ENCODE assay signal across 13 mouse cellular contexts in genomic region chr2:118445696-118446674, GRCm38 (mm10). TPM values are rescaled to one million over a fixed set of nuclear protein-coding genes. Genes with fewer than 3 reads are reported as not detected.
A peak's percentile ranks its signal among the peaks of the same experiment; 100 is the strongest.
DNase-seq lines count a peak whose midpoint lies in the region; ATAC-seq lines count a peak whose summit lies in the region.
"Had no signal": no experiment of that assay in that cellular context is flagged by ENCODE, and none has a peak within 500 bp of the region (broad histone marks: within the 10 kb centered on the region; RNA-seq: fewer than 3 reads in every experiment).

No protein-coding gene starts in this region.

- H3K4me2 ChIP-seq in forebrain, embryonic 14.5 days (ENCODE audit: low read length): no peak overlapping the region
- no peak overlapping the region for H3K4me2 ChIP-seq in neural tube, embryonic 15.5 days
- H3K4me2 ChIP-seq in kidney, embryonic 14.5 days (replicated peaks; ENCODE audit: low read depth, low read length): no peak overlapping the region
- H3K4me2 ChIP-seq: limb, embryonic 13.5 days; midbrain, embryonic 12.5 days; stomach, embryonic 15.5 days had no signal

- peak overlapping the region; percentile 29; the same call in 1 of the 2 replicates for H3K27ac ChIP-seq in forebrain, embryonic 14.5 days (ENCODE audit: low read depth, low read length)
- peak overlapping the region; percentile 56 for H3K27ac ChIP-seq in neural tube, embryonic 15.5 days (replicated peaks)
- no peak overlapping the region for H3K27ac ChIP-seq in kidney, embryonic 14.5 days (ENCODE audit: low read depth, low read length)
- H3K27ac ChIP-seq: limb, embryonic 13.5 days; midbrain, embryonic 12.5 days; stomach, embryonic 15.5 days had no signal

- H3K27me3 ChIP-seq in forebrain, embryonic 14.5 days (replicated peaks; ENCODE audit: control insufficient read depth, insufficient read depth, low read length): no peaks in the 10 kb centered on the region
- no peaks in the 10 kb centered on the region for H3K27me3 ChIP-seq in neural tube, embryonic 15.5 days (replicated peaks)
- no peaks in the 10 kb centered on the region for H3K27me3 ChIP-seq in kidney, embryonic 14.5 days (ENCODE audit: control insufficient read depth, insufficient read depth, low read length)
- H3K27me3 ChIP-seq: limb, embryonic 13.5 days; midbrain, embryonic 12.5 days; stomach, embryonic 15.5 days had no signal

- peak; percentile 53 for DNase-seq in layer of hippocampus, adult 11-12 months (ENCODE audit: low spot score)
- DNase-seq in layer of hippocampus, postnatal 14 days (ENCODE audit: low spot score in 2 of 2): no peak
- DNase-seq in right cerebral cortex, adult 2 months (ENCODE audit: low spot score in 2 of 2): peak; percentile 37 to 53
- no peak for DNase-seq in right cerebral cortex, postnatal 25 days
- peak; percentile 88 for DNase-seq in forebrain, embryonic 14.5 days (ENCODE audit: low spot score)
- DNase-seq: cerebellum, postnatal 25 days; gastrocnemius, postnatal 14 days had no signal

- H3K36me3 ChIP-seq in forebrain, embryonic 14.5 days (ENCODE audit: control insufficient read depth, insufficient read depth, low read length): peaks cover 16% of the 10 kb centered on the region; the same call in 1 of the 2 replicates
- peaks cover 31% of the 10 kb centered on the region for H3K36me3 ChIP-seq in neural tube, embryonic 15.5 days
- H3K36me3 ChIP-seq in kidney, embryonic 14.5 days (ENCODE audit: control insufficient read depth, insufficient read depth, low read length): peaks cover 26% of the 10 kb centered on the region

- H3K4me1 ChIP-seq in forebrain, embryonic 14.5 days (ENCODE audit: control insufficient read depth, insufficient read depth, low read length): peaks cover 4% of the 10 kb centered on the region; the same call in 1 of the 2 replicates
- H3K4me1 ChIP-seq in neural tube, embryonic 15.5 days: peaks cover 14% of the 10 kb centered on the region
- H3K4me1 ChIP-seq in kidney, embryonic 14.5 days (ENCODE audit: control insufficient read depth, insufficient read depth, low read length): no peaks in the 10 kb centered on the region
- H3K4me1 ChIP-seq: stomach, embryonic 15.5 days had no signal

- WGBS in forebrain, embryonic 14.5 days: 10% methylated on average over 13 of the region's 13 CpGs
- 35% methylated on average over 13 of the region's 13 CpGs for WGBS in neural tube, embryonic 15.5 days
- 79% methylated on average over 13 of the region's 13 CpGs for WGBS in kidney, embryonic 14.5 days

- no peak overlapping the region for H3K9ac ChIP-seq in forebrain, embryonic 14.5 days (ENCODE audit: low read length)
- H3K9ac ChIP-seq in neural tube, embryonic 15.5 days (replicated peaks): no peak overlapping the region
- H3K9ac ChIP-seq in kidney, embryonic 14.5 days (ENCODE audit: low read depth, low read length): no peak overlapping the region
- H3K9ac ChIP-seq: limb, embryonic 13.5 days; midbrain, embryonic 12.5 days; stomach, embryonic 15.5 days had no signal

- no peaks in the 10 kb centered on the region for H3K9me3 ChIP-seq in forebrain, embryonic 14.5 days (replicated peaks; ENCODE audit: control insufficient read depth, low read length)
- H3K9me3 ChIP-seq in neural tube, embryonic 15.5 days (replicated peaks): no peaks in the 10 kb centered on the region
- no peaks in the 10 kb centered on the region for H3K9me3 ChIP-seq in kidney, embryonic 14.5 days (ENCODE audit: control insufficient read depth, low read length)
- H3K9me3 ChIP-seq: limb, embryonic 13.5 days; midbrain, embryonic 12.5 days; stomach, embryonic 15.5 days had no signal

- no peak overlapping the region for H3K4me3 ChIP-seq in forebrain, embryonic 14.5 days (ENCODE audit: low read depth, low read length)
- no peak overlapping the region for H3K4me3 ChIP-seq in neural tube, embryonic 15.5 days (replicated peaks)
- H3K4me3 ChIP-seq in kidney, embryonic 14.5 days (ENCODE audit: low read length): no peak overlapping the region
- H3K4me3 ChIP-seq: limb, embryonic 13.5 days; midbrain, embryonic 12.5 days; stomach, embryonic 15.5 days had no signal

- ATAC-seq in forebrain, embryonic 14.5 days: peak; percentile 92
- ATAC-seq in neural tube, embryonic 15.5 days (ENCODE audit: low FRiP score): peak; percentile 77
- no peak for ATAC-seq in inflammation-experienced regulatory T-cells, adult 6 months
- ATAC-seq in kidney, embryonic 14.5 days (ENCODE audit: low FRiP score, low TSS enrichment): no peak

RNA-seq across cellular contexts. Expression of gene Srp14, which starts 33.5 kb away (rescaled TPM):
- 100 to 1,000 TPM; 169 to 184 TPM for total RNA-seq in layer of hippocampus, postnatal 14 days (2021)
- 341 and 381 TPM in 2 replicates for polyA plus RNA-seq in forebrain, embryonic 14.5 days (2014; fragmentation: Nextera tagmentation; extraction: Ambion mirVana)
- 317 and 351 TPM in 2 replicates for polyA plus RNA-seq in neural tube, embryonic 15.5 days (2015; fragmentation: Nextera tagmentation; extraction: Ambion mirVana)
- polyA plus RNA-seq in inflammation-experienced regulatory T-cells, adult 6 months (2017; shearing (Covaris generic)): 100 to 1,000 TPM; 288 to 331 (median 298) TPM
- 234 and 300 TPM in 2 replicates for polyA plus RNA-seq in kidney, embryonic 14.5 days (2014; fragmentation: Nextera tagmentation; extraction: Ambion mirVana)

RNA-seq across cellular contexts. Expression of gene Eif2ak4, which starts 57.6 kb away (rescaled TPM):
- total RNA-seq in layer of hippocampus, postnatal 14 days (2021): 10 to 100 TPM; 24.5 to 26.9 TPM
- polyA plus RNA-seq in forebrain, embryonic 14.5 days (2014; fragmentation: Nextera tagmentation; extraction: Ambion mirVana): 6.4 and 8.4 TPM in 2 replicates
- polyA plus RNA-seq in neural tube, embryonic 15.5 days (2015; fragmentation: Nextera tagmentation; extraction: Ambion mirVana): 7.8 and 8.7 TPM in 2 replicates
- polyA plus RNA-seq in inflammation-experienced regulatory T-cells, adult 6 months (2017; shearing (Covaris generic)): 1 to 10 TPM; 2.9 to 4.8 (median 3.6) TPM
- polyA plus RNA-seq in kidney, embryonic 14.5 days (2014; fragmentation: Nextera tagmentation; extraction: Ambion mirVana): 9.1 and 14.7 TPM in 2 replicates

Comparison
In these comparisons a context has a peak if more than half of its experiments do, and no peak if none do; other contexts are left out.
1. DNase-seq: peak in layer of hippocampus, adult 11-12 months (single experiment), right cerebral cortex, adult 2 months (2 of 2) and forebrain, embryonic 14.5 days (single experiment); none in layer of hippocampus, postnatal 14 days (0 of 2) and right cerebral cortex, postnatal 25 days (single experiment).
2. ATAC-seq: peak in forebrain, embryonic 14.5 days (single experiment) and neural tube, embryonic 15.5 days (single experiment); none in inflammation-experienced regulatory T-cells, adult 6 months (single experiment) and kidney, embryonic 14.5 days (single experiment).